Mouse (Mus musculus) embryonic facial prominence, embryonic 15.5 days (tissue): ENCODE data around the gene Taldo1. TPM values are rescaled to one million over a fixed set of nuclear protein-coding genes. Genes with fewer than 3 reads are reported as not detected.

Experiments
- ATAC-seq: fragments of 200-750 bp; cut with Nextera tagmentation; 2 replicates; pipeline ENCODE4 v1.8.0; 2017; ENCODE audit warnings: low read depth, moderate TSS enrichment; ENCODE audit not compliant: insufficient number of reproducible peaks, low FRiP score, low TSS enrichment
- H3K27ac ChIP-seq: fragments of 300-500 bp; sonication (generic); replicated peaks from 2 replicates; pipeline ENCODE4 v1.5.1; 2015; ENCODE audit warnings: mild to moderate bottlenecking, inconsistent platforms
- H3K27me3 ChIP-seq: fragments of 300-500 bp; sonication (generic); 2 replicates; pipeline ENCODE4 v1.6.1; 2015; ENCODE audit warnings: inconsistent platforms
- H3K36me3 ChIP-seq: fragments of 300-500 bp; sonication (generic); 2 replicates; pipeline ENCODE4 v1.6.1; 2015; ENCODE audit warnings: mild to moderate bottlenecking, inconsistent platforms
- H3K4me1 ChIP-seq: fragments of 300-500 bp; sonication (generic); 2 replicates; pipeline ENCODE4 v1.6.1; 2015; ENCODE audit warnings: inconsistent platforms
- H3K4me2 ChIP-seq: fragments of 300-500 bp; sonication (generic); replicated peaks from 2 replicates; pipeline ENCODE4 v1.6.1; 2015; ENCODE audit warnings: mild to moderate bottlenecking, inconsistent platforms
- H3K4me3 ChIP-seq: fragments of 300-500 bp; sonication (generic); replicated peaks from 2 replicates; pipeline ENCODE4 v1.5.1; 2015; ENCODE audit warnings: mild to moderate bottlenecking, inconsistent platforms
- H3K9ac ChIP-seq: fragments of 300-500 bp; sonication (generic); 2 replicates; pipeline ENCODE4 v1.6.1; 2015; ENCODE audit warnings: inconsistent platforms
- H3K9me3 ChIP-seq: fragments of 300-500 bp; sonication (generic); replicated peaks from 2 replicates; pipeline ENCODE4 v1.6.1; 2016; ENCODE audit warnings: inconsistent platforms
- WGBS: fragments of 180-500 bp; shearing (Covaris S2); methylation state at CpG from one replicate; pipeline ENCODE4 v1.1.7; 2015; 5-methylcytosine and 5-hydroxymethylcytosine counted together
- polyA plus RNA-seq: library from polyadenylated mRNA; unstranded; fragments of >200 nt; fragmentation: Nextera tagmentation; extraction: Ambion mirVana; gene quantifications from 2 replicates; pipeline ENCODE4 v1.2.1, GENCODE M21; 2015

Gene Taldo1
- polyA plus RNA-seq, 1 experiment from 2014 or later, result 280 TPM

GRCm38 (mm10) chr7:141429840-141430584, 38.0 kb downstream of the Taldo1 start:
- no peak overlapping the region for H3K4me3 ChIP-seq
- no peak for ATAC-seq
- no peak overlapping the region for H3K9ac ChIP-seq
- H3K36me3 ChIP-seq, result peaks cover 34% of the 10 kb centered on the region
- H3K4me1 ChIP-seq, result peaks cover 34% of the 10 kb centered on the region
- H3K9me3 ChIP-seq, result no peaks in the 10 kb centered on the region
- no peak overlapping the region for H3K4me2 ChIP-seq
- no peak overlapping the region for H3K27ac ChIP-seq
- WGBS, result 63% methylated on average over 9 of the region's 9 CpGs
- no peaks in the 10 kb centered on the region for H3K27me3 ChIP-seq

GRCm38 (mm10) chr7:141430585-141431240, 38.7 kb downstream of the Taldo1 start:
- WGBS, result 96% methylated on average over 9 of the region's 9 CpGs
- H3K27me3 ChIP-seq, result no peaks in the 10 kb centered on the region
- H3K9me3 ChIP-seq, result no peaks in the 10 kb centered on the region
- no peak overlapping the region for H3K9ac ChIP-seq
- no peak overlapping the region for H3K27ac ChIP-seq
- H3K4me1 ChIP-seq, result peaks cover 40% of the 10 kb centered on the region
- ATAC-seq, result no peak
- peaks cover 34% of the 10 kb centered on the region for H3K36me3 ChIP-seq
- no peak overlapping the region for H3K4me3 ChIP-seq
- no peak overlapping the region for H3K4me2 ChIP-seq

- H3K4me2 ChIP-seq, result no peak overlapping the region
- 93% methylated on average over 19 of the region's 19 CpGs for WGBS
- no peaks in the 10 kb centered on the region for H3K9me3 ChIP-seq
- no peak overlapping the region for H3K27ac ChIP-seq
- no peak overlapping the region for H3K9ac ChIP-seq
- peaks cover 46% of the 10 kb centered on the region for H3K4me1 ChIP-seq
- peaks cover 34% of the 10 kb centered on the region for H3K36me3 ChIP-seq
- ATAC-seq, result no peak
- H3K27me3 ChIP-seq, result no peaks in the 10 kb centered on the region
- no peak overlapping the region for H3K4me3 ChIP-seq
Observed at GRCm38 (mm10) chr7:141431434-141432185, 39.6 kb downstream of the Taldo1 start.

GRCm38 (mm10) chr7:141432186-141432611, 40.2 kb downstream of the Taldo1 start:
- Histone ChIP-seq H3K9me3 (no peaks in the 10 kb centered on the region), H3K4me3 (no peak overlapping the region), H3K27ac (no peak overlapping the region), H3K27me3 (no peaks in the 10 kb centered on the region), H3K9ac (no peak overlapping the region), H3K36me3 (peaks cover 34% of the 10 kb centered on the region), H3K4me2 (no peak overlapping the region), H3K4me1 (peaks cover 52% of the 10 kb centered on the region)
- WGBS, result 84% methylated on average over 8 of the region's 8 CpGs
- ATAC-seq, result no peak

- 79% methylated on average over 6 of the region's 6 CpGs for WGBS
- H3K9ac ChIP-seq, result no peak overlapping the region
- H3K4me1 ChIP-seq, result peaks cover 57% of the 10 kb centered on the region
- no peaks in the 10 kb centered on the region for H3K27me3 ChIP-seq
- no peak overlapping the region for H3K4me3 ChIP-seq
- H3K4me2 ChIP-seq, result no peak overlapping the region
- ATAC-seq, result no peak
- no peaks in the 10 kb centered on the region for H3K9me3 ChIP-seq
- H3K27ac ChIP-seq, result no peak overlapping the region
- peaks cover 34% of the 10 kb centered on the region for H3K36me3 ChIP-seq
Observed at GRCm38 (mm10) chr7:141432741-141433516, 40.9 kb downstream of the Taldo1 start.

GRCm38 (mm10) chr7:141433517-141434400, 41.8 kb downstream of the Taldo1 start:
- no peak for ATAC-seq
- Histone ChIP-seq H3K9ac (peak overlapping the region; percentile 44), H3K36me3 (peaks cover 34% of the 10 kb centered on the region), H3K4me2 (peak overlapping the region; percentile 84), H3K4me3 (peak overlapping the region; percentile 53), H3K4me1 (peaks cover 58% of the 10 kb centered on the region), H3K27ac (0 out of 2 replicates have a peak overlapping the region, but pooled peaks have one; percentile 28), H3K27me3 (no peaks in the 10 kb centered on the region), H3K9me3 (no peaks in the 10 kb centered on the region)
- WGBS, result 70% methylated on average over 15 of the region's 15 CpGs

- no peak for ATAC-seq
- peak overlapping the region; percentile 58; the same call in 1 of the 2 replicates for H3K27ac ChIP-seq
- peak overlapping the region; percentile 53 for H3K4me3 ChIP-seq
- no peaks in the 10 kb centered on the region for H3K27me3 ChIP-seq
- 14% methylated on average over 8 of the region's 8 CpGs for WGBS
- peaks cover 41% of the 10 kb centered on the region for H3K36me3 ChIP-seq
- no peaks in the 10 kb centered on the region for H3K9me3 ChIP-seq
- H3K9ac ChIP-seq, result peak overlapping the region; percentile 44
- peaks cover 51% of the 10 kb centered on the region for H3K4me1 ChIP-seq
- peak overlapping the region; percentile 84 for H3K4me2 ChIP-seq
Observed at GRCm38 (mm10) chr7:141434464-141434863, 42.5 kb downstream of the Taldo1 start.

- Histone ChIP-seq H3K36me3 (peaks cover 47% of the 10 kb centered on the region), H3K4me3 (peak overlapping the region; percentile 53), H3K9me3 (no peaks in the 10 kb centered on the region), H3K27me3 (no peaks in the 10 kb centered on the region), H3K9ac (peak overlapping the region; percentile 44; the same call in 1 of the 2 replicates), H3K27ac (peak overlapping the region; percentile 58), H3K4me2 (peak overlapping the region; percentile 84), H3K4me1 (peaks cover 44% of the 10 kb centered on the region)
- no peak for ATAC-seq
- WGBS, result 4% methylated on average over 17 of the region's 17 CpGs
Observed at GRCm38 (mm10) chr7:141435129-141435855, 43.3 kb downstream of the Taldo1 start.

GRCm38 (mm10) chr7:141435856-141436522, 44.0 kb downstream of the Taldo1 start:
- Histone ChIP-seq H3K27me3 (no peaks in the 10 kb centered on the region), H3K9me3 (no peaks in the 10 kb centered on the region), H3K4me3 (no peak overlapping the region), H3K4me2 (peak overlapping the region; percentile 84), H3K4me1 (peaks cover 50% of the 10 kb centered on the region), H3K36me3 (peaks cover 46% of the 10 kb centered on the region), H3K27ac (no peak overlapping the region), H3K9ac (no peak overlapping the region)
- WGBS, result 79% methylated on average over 9 of the region's 9 CpGs
- ATAC-seq, result no peak
